Mouse (Mus musculus) midbrain, embryonic 12.5 days (tissue): Measurements from ENCODE around the gene Vmn2r54. TPM values are rescaled to one million over a fixed set of nuclear protein-coding genes. Genes with fewer than 3 reads are reported as not detected.
"Not testable (repeated sequence)": the region's sequence is repeated elsewhere in the genome, so short reads cannot be mapped to it uniquely, and the experiment has no call there.

Experiments used
- ATAC-seq: fragments of 200-750 bp; cut with Nextera tagmentation; 2 replicates; pipeline ENCODE4 v1.8.0; 2017; ENCODE audit warnings: low read depth, moderate TSS enrichment, moderate library complexity; ENCODE audit not compliant: low FRiP score
- H3K27ac ChIP-seq: fragments of 300-500 bp; sonication (generic); replicated peaks from 2 replicates; pipeline ENCODE4 v1.5.1; 2016; ENCODE audit warnings: mild to moderate bottlenecking
- H3K27me3 ChIP-seq: fragments of 300-500 bp; sonication (generic); 2 replicates; pipeline ENCODE4 v1.6.1; 2016; ENCODE audit warnings: mild to moderate bottlenecking
- H3K36me3 ChIP-seq: fragments of 300-500 bp; sonication (generic); 2 replicates; pipeline ENCODE4 v1.6.1; 2016
- H3K4me1 ChIP-seq: fragments of 300-500 bp; sonication (generic); 2 replicates; pipeline ENCODE4 v1.6.1; 2016
- H3K4me2 ChIP-seq: fragments of 300-500 bp; sonication (generic); replicated peaks from 2 replicates; pipeline ENCODE4 v1.6.1; 2016; ENCODE audit warnings: mild to moderate bottlenecking, moderate library complexity
- H3K4me3 ChIP-seq: fragments of 300-500 bp; sonication (generic); 2 replicates; pipeline ENCODE4 v1.5.1; 2016; ENCODE audit warnings: mild to moderate bottlenecking
- H3K9ac ChIP-seq: fragments of 300-500 bp; sonication (generic); replicated peaks from 2 replicates; pipeline ENCODE4 v1.6.1; 2016; ENCODE audit warnings: mild to moderate bottlenecking, moderate library complexity
- H3K9me3 ChIP-seq: fragments of 300-500 bp; sonication (generic); 2 replicates; pipeline ENCODE4 v1.6.1; 2016; ENCODE audit warnings: mild to moderate bottlenecking
- WGBS: fragments of 180-500 bp; shearing (Covaris S2); methylation state at CpG from one replicate; pipeline ENCODE4 v1.1.7; 2016; 5-methylcytosine and 5-hydroxymethylcytosine counted together
- polyA plus RNA-seq: library from polyadenylated mRNA; unstranded; fragments of >200 nt; fragmentation: Nextera tagmentation; extraction: Ambion mirVana; gene quantifications from 2 replicates; pipeline ENCODE4 v1.2.1, GENCODE M21; 2016

Gene Vmn2r54
- not detected in 2 replicates for polyA plus RNA-seq

GRCm38 (mm10) chr7:12640219-12640618 is at the start of gene Vmn2r54:
Gene Vmn2r54, minus strand, starts transcription at chr7:12640319.
- H3K4me2 ChIP-seq, H3K27me3 ChIP-seq, H3K36me3 ChIP-seq, ATAC-seq, H3K9me3 ChIP-seq, H3K4me1 ChIP-seq, H3K27ac ChIP-seq, H3K9ac ChIP-seq, H3K4me3 ChIP-seq: not testable (repeated sequence)
- 76% methylated on average over 3 of the region's 4 CpGs for WGBS

DNA sequence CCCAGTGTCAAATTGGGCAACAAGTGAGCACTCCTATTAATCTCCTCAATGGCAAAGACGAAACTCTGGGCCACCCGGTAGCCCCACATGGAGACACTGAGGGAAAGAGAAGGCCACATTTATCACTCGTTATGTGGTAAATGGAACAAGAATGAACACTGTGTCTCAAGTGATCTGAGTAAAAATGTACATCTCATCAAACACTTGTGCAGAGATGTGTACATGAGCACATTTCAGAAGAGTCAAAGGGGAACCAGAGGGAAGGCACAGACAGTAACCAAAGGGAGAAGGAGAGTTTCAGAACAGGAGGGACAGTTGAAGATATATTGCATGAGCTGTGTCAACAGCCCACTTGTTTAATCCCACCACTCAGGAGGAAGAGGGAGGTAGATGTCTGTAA is 44.8 kb upstream of the Vmn2r54 start, which contains the start of gene Vmn2r55:
TSS of gene Vmn2r55 (minus strand) at position 101 of the 400 bp plus-strand sequence.
- not testable (repeated sequence) for H3K27me3 ChIP-seq, H3K4me2 ChIP-seq, ATAC-seq, H3K27ac ChIP-seq, H3K36me3 ChIP-seq, H3K9ac ChIP-seq, H3K9me3 ChIP-seq, H3K4me3 ChIP-seq, H3K4me1 ChIP-seq
- 81% methylated on average over 3 of the region's 3 CpGs for WGBS

GRCm38 (mm10) chr7:12608688-12609087 is 31.4 kb downstream of the Vmn2r54 start, which contains the start of gene Vmn2r53:
Gene Vmn2r53, minus strand, starts transcription at chr7:12608788.
- Histone ChIP-seq H3K9ac (no peak within 1 kb of the TSS), H3K36me3 (no peaks in the 10 kb centered on the region), H3K4me1 (no peaks in the 10 kb centered on the region), H3K27me3 (no peaks in the 10 kb centered on the region), H3K27ac (no peak within 1 kb of the TSS), H3K4me3 (no peak within 1 kb of the TSS), H3K9me3 (peaks cover 35% of the 10 kb centered on the region), H3K4me2 (no peak within 1 kb of the TSS)
- ATAC-seq: no peak

Other genes with a start within 250 kb of the Vmn2r54 start
- gene Zfp551, start 217.6 kb downstream of the Vmn2r54 start, polyA plus RNA-seq: 5.3 and 5.4 TPM in 2 replicates
- gene Zfp606, start 162.0 kb downstream of the Vmn2r54 start, polyA plus RNA-seq: 59.5 and 61.2 TPM in 2 replicates
- not detected in 2 replicates for gene 2900092C05Rik, start 127.8 kb downstream of the Vmn2r54 start, polyA plus RNA-seq
- gene Vmn2r53, start 31.5 kb downstream of the Vmn2r54 start, polyA plus RNA-seq: 0.01 TPM in 1 of 2 replicates, not detected in the other
- gene Vmn2r55, start 44.7 kb upstream of the Vmn2r54 start, polyA plus RNA-seq: not detected in 2 replicates
- not detected in 2 replicates for gene Vmn2r56, start 94.7 kb upstream of the Vmn2r54 start, polyA plus RNA-seq
- 17.5 and 17.6 TPM in 2 replicates for gene Zscan18, start 163.3 kb upstream of the Vmn2r54 start, polyA plus RNA-seq
- gene Zfp329, start 178.5 kb upstream of the Vmn2r54 start, polyA plus RNA-seq: 27.1 and 31.6 TPM in 2 replicates
- gene Zfp110, start 194.4 kb upstream of the Vmn2r54 start, polyA plus RNA-seq: 32.3 and 34.5 TPM in 2 replicates
- gene Zfp128, start 240.9 kb upstream of the Vmn2r54 start, polyA plus RNA-seq: 5.5 and 6.5 TPM in 2 replicates